Mouse (Mus musculus): Measurements from ENCODE around the gene Yeats4.
"Not testable (repeated sequence)": the region's sequence is repeated elsewhere in the genome, so short reads cannot be mapped to it uniquely, and the experiment has no call there.

Yeats4 gene

DNA sequence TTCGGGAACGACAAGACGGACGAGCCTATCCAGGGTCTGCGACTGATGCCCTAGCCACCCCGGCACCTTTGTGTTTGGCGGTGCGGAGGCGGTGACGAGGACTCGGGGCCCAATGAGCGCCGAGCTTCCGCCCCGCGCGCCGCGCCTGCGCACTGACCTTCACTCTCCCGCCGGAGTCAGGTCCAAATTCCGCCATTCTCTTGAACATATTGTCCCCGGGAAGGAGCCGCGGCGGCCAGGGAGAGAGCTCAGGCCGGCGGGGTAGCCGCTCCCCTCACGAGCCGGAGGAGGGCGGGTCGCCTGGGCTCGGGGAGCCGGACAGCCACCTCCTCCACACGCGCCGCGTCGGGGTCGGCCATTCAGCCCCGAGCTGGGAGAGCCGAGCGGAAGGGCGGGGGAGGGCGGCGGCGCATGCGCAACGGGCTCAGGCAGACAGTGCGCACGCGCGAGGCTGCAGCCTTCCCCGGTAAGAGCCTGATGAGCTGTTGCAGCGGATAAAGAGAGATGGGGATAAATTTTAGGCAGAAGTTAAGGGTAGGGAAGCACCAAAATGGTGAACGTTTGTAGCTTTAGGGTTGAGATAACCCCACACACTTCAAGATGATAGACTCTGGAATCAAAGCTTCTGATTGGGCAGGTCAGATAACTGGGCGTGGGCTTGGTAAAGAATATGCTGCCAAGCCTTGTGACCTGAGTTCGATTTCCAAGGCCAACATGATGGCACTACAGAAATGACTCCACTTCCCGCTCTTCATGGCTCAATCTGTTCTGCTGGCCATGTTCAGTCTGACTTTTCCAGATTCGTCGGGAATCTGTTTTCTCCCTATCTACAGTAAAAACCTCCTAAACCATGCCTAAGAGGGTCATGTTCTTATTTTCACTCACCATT, at the start of gene Yeats4:
Gene Yeats4 (minus strand): TSS at position 406 of the 889 bp plus-strand sequence.
- peak; percentile 87 for DNase-seq (ENCODE audit: low read depth)

DNA sequence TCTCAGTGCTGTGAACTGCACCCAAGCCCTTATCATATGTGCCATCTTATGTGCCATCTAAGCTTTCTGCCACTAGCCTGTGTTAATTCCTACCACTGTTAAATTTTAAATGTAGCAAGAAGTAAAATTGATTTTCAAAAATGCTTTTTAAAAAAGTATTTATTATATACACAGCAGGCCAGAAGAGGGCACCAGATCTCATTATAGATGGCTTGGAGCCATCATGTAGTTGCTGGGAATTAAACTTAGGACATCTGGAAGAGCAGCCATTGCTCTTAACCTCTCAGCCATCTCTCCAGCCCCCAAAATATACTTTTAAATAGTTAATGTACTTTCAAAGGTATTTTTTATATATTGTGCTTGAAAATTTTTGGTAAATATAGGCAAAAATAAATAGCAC, 47.7 kb upstream of the Yeats4 start:
- DNase-seq (ENCODE audit: low read depth), result no peak

DNA sequence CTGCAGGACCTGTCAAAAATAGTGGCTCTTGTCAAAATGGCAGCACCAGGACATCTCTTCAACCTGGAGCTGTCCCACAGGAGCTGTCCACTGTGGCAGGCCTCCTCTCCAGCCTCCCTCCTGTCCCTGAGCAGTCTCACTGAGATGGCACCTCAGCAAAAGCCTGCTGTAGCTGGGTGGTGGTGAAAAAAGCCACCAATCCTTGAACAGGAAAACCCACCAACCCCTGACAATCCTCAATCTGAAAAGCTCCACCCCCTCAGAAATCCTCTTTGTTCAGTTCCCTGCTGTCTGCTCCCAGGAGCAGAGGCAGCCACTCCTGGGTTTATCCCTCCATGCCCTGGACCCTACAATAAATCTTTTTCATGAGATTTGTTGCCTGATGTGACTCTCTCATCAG, 35.6 kb upstream of the Yeats4 start:
- DNase-seq (ENCODE audit: low read depth), result no peak

DNA sequence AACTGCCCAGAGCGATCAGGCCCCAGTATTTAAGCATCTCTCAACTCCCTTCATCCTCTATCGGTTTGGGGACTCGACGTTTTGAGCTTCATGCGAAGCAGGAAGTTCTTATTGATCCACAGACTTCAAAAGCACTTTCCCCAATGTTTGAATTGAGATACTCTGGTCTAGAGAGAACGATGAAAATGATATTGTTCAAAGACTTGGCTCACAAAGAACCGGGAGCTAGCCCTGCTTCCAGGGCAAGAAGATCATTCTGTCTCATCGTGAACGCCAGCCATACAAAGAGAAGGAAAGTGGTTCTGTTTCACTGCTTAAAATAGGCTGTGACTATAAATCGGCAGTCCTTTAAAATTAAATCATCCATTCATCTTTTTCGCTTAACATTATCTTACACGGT, 14.3 kb upstream of the Yeats4 start, which contains the start of gene 9530003J23Rik:
Gene 9530003J23Rik (minus strand): TSS at position 101 of the 400 bp plus-strand sequence.
- no peak for DNase-seq (ENCODE audit: low read depth)

DNA sequence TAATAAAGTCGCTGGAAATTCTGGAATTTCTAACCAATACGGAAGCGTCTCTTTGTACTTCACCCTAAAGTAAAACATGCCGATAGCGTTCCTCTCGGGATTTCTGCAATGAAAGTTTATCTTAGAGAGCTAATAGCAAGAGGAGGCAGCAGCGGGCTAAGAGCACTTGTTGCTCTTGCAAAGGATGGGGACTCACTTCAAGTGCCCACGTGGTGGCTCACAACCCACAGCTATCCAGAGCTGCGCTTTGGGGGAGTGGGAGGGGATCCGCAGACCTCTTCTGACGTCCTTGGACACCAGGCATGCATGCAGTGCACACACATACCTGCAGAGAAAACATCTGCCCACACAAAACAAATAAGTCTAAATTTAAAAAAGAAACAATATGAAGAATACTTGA, 11.6 kb upstream of the Yeats4 start:
- DNase-seq (ENCODE audit: low read depth), result no peak

DNA sequence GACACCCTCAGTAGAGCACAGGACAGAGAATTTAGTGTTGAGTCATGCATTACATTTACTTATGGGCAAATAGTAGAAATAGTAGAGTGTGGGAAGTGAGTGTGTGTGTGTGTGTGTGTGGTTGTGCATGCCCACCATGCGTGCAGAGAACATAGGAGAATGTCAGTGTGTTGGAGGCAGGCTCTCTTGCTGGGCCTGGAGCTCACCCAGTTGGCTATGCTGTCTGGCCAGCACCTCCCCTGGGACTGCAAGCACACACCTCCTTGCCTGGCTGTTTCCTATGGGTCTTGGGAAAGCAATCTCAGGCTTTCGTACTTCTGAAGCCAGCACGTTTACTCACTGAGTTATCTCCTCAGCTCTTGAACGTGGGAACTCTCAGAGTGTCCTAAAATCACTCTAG, 10.5 kb upstream of the Yeats4 start:
- no peak for DNase-seq (ENCODE audit: low read depth)

DNA sequence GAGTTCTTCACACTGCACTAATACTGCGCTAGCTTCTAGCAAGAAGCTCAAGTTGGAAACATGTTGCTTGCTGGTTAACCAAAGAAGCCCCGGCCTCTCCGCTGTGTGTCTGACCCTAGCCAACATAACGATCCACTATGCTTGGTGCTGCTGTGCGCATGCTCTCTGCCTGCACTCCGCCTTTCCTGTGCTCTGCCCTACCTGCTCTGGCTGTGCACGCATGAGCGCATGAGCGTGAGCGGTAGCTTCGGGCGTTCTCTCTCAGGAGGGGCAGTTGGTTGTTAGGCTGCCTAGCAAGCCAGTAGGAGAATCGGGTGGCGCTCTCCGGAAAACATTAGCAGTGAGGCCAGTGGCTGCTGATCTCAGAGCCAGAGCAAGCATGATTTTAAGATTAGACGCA, 5.5 kb upstream of the Yeats4 start:
- no peak for DNase-seq (ENCODE audit: low read depth)

DNA sequence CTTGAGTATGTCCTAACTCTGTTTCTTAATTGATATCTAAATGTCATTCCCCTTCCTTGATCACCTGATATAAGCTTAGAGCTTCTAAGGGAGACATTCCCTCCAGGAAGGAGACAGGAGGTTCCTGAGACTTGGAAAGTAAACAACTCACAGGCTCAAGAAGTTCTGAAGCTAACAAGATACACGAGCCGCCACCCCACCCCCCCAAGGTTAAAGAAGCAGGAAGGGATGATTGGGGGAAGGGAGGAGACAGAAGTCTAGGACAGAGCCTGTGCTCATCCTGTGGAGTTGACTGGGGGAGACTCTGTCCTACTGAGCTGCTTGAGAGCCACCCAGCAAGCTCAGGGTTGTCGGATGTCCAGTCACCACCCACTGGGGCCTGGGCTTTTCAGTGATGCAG, 1.7 kb upstream of the Yeats4 start:
- no peak for DNase-seq (ENCODE audit: low read depth)

DNA sequence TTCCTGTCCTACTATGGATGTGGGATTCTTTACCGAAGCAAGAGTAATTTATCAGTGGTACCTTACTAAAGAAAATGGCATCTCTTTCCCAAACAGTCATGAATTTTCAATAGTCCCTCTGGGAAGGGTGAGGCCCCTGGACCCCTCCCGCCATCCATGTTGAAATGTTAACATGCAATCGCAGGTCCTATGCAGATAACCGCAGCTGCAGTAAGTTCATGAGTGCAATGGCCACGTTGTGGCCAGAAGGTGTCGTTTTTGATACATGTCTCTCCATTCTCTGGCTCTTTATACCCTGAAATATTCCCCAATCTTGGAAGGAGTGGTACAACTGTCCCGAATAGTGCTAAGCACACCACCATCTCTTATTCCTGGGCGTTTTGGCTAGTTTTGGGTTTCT, 787 bp upstream of the Yeats4 start:
- no peak for DNase-seq (ENCODE audit: low read depth)

DNA sequence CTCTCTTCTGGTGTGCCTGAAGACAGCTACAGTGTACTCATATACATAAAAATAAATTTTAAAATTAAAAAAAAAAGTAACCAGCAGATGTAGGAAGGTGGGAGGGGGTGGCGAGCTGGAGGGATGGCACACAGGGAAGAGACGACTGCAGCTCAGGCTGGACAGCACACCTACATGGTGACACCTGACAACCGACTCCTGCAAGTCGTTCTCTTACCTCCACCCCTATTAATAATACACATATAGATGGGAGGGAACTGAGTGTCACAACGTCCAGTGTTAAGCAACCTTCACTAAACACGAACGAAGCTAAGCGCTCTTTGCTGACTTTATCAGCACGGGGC, 577 bp downstream of the Yeats4 start:
- DNase-seq (ENCODE audit: low read depth), result no peak

DNA sequence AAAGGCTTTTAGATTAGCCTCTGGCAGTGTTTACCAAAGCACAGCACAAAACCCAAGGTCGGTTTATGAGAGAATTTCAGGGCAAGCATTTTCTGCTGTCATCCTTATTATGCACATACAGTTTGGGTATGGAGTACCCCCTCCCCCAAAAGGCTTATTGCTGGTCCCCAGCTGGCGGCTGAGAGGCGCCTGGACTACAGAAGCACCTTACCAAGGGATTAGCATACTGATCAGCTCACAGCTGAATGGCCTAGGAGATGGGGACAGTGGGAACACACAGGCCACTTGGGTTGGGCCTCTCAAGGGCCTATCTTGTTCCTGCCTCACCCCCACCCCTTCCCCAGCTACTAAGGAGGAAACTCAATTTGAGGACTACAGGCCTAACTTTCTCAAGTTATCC, 1.5 kb downstream of the Yeats4 start:
- DNase-seq (ENCODE audit: low read depth), result no peak

DNA sequence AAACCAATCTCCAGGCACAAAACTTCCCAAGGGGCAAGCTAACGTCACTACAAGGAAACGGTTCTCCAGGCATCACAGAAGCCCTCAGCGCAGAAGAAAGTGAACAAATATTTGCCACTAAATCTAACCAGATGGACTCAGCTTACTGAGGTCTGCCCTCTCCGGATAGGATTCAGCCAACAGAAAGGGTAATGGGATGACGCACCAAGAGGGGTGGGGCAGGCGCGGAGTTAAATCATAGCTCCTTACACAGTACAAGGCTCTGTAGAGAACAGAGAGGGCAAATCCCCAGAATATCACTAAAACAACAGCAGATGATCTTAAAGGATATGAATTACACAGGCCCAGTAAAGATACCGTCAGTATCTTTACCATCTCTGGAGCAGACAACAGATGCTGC, 6.0 kb downstream of the Yeats4 start:
- DNase-seq (ENCODE audit: low read depth), result no peak

DNA sequence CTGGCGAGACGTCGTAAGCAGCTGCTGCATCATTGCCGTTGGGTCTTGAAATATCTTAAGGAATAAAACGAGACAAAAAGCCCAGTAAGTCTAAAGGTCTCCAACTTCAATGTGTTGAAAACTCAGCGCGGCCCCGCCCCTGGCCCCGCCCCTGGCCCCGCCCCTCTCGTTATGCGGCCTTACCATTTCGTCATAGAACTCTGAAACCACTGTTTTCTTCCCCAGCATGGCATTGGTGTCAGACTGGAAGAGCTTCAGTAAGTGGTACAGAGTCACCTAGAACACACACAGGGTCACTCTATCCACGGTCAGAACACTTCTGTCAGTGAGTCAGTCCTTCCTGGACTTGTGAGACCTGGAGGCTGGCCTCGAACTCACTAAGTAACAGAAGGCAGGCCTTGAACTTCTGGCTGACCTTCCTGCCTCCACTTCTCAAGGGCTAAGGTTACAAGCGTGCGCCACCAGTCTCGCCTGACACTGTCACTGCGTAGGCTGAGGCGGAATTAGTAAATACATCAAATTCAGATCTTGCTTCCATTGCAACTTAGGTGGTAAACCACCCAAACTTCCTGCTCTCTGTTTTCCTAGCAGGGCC, 7.0 kb downstream of the Yeats4 start:
- DNase-seq (ENCODE audit: low read depth), result no peak

DNA sequence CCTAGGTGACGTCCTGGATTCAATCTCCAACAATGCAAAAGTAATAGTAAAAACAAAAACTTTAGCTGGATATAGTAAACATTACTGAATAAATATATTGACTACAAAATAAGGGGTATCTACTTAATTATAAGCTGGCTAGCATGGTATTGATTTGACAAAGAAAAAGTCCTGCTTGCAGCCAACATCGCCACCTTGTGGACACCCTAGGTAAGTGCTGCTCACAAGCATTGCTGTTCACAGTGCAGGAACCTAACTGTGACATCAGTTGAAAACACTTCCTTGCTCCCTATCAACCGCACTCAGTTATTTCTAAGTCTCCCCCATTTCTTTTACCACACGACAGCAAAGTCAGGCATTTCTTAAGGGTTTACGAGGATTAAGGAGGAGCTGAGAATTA, 7.5 kb downstream of the Yeats4 start:
- peak; percentile 50 for DNase-seq (ENCODE audit: low read depth)

DNA sequence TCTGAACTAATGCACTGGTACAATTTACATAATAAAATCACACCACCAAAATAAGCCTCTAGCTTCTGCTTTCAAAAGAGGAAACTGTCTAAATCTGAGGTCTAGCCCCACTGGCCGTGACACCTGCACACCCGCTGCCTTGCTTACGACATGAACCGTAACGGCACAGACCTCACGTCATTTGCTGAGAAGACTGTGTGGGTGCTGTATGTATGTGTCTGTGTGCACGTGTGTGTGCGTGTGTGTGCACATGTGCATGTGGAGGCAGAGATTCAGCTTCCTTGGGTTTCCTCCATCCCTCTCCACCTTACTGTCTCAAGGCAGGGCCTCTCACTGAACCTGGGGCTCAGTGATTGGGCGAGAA, 8.2 kb downstream of the Yeats4 start:
- DNase-seq (ENCODE audit: low read depth), result no peak

DNA sequence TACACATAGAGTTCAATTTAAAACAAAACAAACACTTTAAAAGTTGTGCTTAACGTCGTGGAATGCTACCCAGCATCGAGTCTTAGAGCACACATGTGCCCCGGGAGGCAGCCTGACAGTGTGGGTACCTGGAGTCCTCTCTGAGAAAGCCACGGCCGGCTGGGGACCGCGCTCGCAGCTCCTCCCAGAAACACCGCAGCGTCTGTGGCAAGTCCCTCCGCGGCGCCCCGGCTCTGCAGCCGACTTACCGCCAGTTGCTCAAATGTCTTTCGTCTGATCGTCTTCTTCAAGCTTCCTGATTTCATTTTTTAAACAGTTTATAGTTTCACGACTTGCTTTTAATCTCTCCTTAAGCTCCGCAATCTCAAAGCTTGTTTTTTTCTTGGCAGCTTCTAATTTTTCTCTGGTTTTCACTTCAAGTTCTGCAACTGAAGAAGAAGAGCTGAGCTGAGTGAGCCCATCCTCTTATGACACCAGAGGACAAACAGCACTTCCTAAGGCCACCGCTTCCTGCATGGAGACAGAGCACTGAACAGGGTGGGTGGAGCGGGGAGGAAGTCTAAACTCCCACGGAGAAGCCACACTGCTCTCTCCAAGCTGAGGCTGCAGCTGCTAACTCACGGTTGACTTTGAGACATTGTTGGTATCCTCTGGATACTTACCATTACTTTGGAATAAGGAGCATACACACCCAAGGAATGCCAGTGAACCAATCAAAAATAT, 8.7 kb downstream of the Yeats4 start:
- DNase-seq (ENCODE audit: low read depth), result no peak

DNA sequence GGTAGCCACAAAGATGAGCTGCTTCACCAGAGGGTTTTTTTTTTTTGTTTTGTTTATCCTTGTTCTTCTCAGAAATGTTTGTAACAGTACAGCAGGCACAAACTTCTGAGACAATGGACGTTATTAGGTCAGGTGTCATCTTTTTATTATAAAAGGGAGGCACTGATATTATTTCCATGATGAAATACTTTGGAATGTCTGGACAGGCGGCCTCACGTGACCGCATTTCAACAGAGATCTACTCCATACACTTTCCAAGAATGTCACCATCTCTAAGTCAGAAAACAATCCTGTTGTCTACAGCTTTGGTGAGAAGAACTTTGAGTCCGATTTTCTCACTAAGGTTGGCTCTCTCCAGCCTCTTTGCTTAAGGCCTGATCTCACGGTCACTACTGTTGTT, 13.3 kb downstream of the Yeats4 start:
- no peak for DNase-seq (ENCODE audit: low read depth)

DNA sequence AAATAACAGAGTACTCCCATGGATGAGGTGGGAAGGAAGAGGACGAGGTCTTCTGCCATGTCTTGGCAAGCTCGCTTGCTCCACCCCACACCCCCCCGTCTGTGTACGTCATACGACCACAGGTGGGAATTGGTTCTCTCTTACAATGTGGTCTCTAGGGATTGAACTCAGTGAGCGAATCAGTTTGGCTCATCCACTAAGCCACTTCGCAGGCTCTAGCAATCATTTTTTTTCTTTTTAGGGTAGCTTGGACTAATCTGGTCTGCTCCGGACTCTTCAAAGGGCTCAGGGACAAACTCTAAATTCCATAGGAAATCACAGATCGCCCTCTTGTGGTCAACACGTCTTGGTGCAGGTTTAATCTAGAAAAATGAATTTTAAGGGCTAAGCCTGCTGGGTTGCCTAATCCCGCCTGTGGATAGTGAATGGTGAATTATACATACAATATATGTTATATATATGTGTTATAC, 14.8 kb downstream of the Yeats4 start:
- DNase-seq (ENCODE audit: low read depth), result peak; percentile 61

DNA sequence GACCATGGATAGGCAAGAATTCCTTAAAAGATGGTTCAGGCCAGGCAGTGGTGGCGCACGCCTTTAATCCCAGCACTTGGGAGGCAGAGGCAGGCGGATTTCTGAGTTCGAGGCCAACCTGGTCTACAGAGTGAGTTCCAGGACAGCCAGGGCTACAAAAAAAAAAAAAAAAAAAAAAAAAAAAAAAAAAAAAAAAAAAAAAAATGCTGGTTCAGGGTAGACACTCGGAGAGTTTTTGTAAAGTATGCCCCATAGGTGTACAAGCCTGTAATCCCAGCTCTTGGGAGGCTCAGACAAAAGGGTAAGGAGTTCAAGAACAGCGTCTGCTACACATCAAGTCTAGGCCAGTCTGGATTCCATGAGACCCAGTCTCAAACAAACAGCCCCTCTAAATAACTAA, 15.5 kb downstream of the Yeats4 start:
- not testable (repeated sequence) for DNase-seq (ENCODE audit: low read depth)

DNA sequence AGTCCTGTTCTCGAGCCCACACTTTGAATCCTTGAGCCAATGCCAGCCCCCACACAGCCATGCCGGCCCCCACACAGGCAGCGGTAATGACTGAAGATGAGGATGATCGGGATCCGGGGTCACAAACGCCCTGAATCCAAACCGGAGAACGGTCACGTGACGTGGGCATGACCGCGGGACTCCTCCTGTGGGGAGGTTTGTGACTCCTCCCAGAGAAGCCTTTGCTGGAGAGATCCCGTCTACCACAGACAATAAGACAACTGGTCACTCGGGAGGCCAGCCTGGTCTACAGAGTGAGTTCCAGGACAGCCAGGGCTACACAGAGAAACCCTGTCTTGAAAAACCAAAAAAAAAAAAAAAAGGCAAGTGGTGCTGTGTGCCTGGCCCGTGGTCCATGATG, 16.1 kb downstream of the Yeats4 start:
- DNase-seq (ENCODE audit: low read depth), result no peak

DNA sequence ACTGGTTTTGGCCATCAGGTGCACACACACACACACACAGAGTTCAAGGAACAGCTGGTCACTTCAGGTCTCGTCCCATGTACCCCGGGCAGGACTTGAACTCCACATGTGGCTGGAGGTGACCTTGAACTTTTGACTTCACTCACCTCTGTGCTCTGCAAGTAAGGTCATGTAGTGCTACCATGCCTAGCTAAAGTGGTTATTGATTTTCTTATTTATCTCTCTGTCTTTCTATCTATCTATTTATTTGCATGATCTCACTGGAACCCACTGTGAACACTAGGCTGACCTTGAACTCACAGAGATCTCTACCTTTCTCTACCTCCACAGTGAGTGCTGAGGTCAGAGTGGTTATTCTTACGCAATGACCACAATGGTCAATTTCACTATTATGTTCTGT, 18.2 kb downstream of the Yeats4 start:
- no peak for DNase-seq (ENCODE audit: low read depth)

DNA sequence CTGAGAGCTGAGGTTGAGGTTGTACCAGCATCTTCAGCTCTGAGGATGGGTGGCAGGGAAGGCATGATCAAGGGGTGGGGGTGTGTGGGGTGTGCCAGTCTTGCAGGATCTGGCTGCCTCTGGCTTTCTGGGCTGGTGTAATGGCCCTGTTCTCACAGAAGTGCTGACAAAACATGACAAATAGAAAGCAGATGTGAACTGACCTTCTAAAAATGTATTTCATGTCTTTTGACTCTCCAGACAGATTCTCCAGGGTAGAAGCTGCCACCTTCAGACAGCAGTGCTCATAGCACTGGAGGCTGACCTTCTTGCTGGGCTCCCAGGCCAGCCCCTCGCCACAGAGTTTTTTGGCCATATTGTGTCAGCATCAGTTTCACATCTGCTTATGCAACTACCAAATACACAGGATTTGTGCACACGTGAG, 20.7 kb downstream of the Yeats4 start:
- DNase-seq (ENCODE audit: low read depth), result no peak

DNA sequence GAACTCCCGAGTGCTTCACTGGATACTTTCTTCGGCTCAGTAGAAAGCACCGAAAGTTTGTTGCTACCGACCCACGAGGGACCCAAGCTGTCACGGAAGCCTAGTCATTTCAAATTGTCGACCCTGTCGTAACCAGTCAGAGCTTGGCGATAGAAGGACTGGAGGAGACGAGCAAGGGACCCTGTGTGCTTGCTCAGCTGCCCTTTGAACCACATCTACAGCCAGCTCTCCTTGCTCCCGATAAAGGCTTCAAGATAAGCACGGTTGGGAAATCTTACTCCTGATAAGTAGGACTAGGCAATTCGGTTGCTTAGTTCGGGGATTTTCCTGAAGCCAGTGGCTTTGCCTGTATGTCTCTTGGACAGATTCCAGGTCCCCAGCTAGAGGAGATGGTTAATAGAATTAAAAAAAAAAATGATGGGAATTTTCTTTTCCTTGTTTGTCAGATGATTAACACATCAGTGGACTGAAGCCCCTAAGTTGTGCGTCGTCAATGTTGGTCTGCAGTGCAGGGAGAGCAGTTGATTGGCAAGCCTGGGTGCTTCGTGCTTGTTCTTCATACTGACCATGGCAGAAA, 21.2 kb downstream of the Yeats4 start:
- DNase-seq (ENCODE audit: low read depth), result no peak
